Comparison of ENCODE assay signal across 10 mouse cellular contexts in the genomic region with DNA sequence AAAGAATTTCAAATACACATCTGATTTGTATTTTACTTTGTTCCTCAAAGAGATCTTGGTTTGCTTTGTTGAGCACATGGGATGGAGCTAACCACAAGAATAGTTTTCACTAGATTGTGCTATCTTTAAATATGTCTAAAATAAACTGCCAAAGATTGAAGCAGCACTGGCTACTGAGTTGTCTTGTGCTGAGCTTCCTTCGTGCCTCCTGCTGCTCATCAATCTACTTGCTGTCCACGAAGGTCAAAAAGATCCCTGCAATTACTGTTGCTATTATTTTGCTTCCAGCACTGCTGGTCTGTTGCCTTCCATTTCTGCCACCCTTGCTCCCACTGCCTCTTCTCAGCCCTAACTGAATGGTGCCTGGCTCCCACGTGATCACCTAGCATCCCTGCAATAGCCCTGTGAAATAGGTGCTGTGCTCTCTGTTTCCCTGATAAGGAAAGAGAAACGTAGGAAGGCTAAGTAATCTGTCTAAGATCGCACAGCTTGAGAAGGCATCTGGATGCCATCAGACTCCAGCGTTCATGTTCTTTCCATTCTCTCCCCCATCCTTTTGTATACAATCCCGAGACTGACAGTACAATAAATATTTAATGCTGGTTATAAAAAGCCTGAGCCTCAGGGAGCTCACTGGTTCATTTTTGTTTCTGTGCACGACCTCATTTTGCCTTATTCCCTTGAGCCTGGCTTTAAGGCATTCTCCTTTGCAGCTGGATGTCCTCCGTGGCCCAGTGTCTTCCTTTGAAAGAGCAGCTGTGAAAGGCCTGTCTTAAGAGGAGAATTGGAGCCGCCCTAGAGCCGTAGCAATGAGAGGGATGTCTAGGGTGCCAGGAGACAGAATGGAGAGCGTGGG. TPM values are rescaled to one million over a fixed set of nuclear protein-coding genes. Genes with fewer than 3 reads are reported as not detected.
DNase-seq lines count a peak whose midpoint lies in the region; ATAC-seq lines count a peak whose summit lies in the region.
"Had no signal": no experiment of that assay in that cellular context is flagged by ENCODE, and none has a peak within 500 bp of the region (broad histone marks: within the 10 kb centered on the region; RNA-seq: fewer than 3 reads in every experiment).

No protein-coding gene starts in this region.

- peaks cover 5% of the 10 kb centered on the region; the same call in 1 of the 2 replicates for H3K4me1 ChIP-seq in heart, embryonic 16.5 days (ENCODE audit: control insufficient read depth, insufficient read depth, low read length)
- peaks cover 15% of the 10 kb centered on the region for H3K4me1 ChIP-seq in midbrain, embryonic 14.5 days (ENCODE audit: control insufficient read depth, insufficient read depth, low read length)

- peak; percentile 5 for DNase-seq in heart, adult 8-10 months (ENCODE audit: low spot score)
- no peak for DNase-seq in heart, postnatal 4 days
- DNase-seq in brain, adult 2 months (ENCODE audit: low read depth, low spot score) = peak; percentile 56
- peak; percentile 68 for DNase-seq in midbrain, embryonic 14.5 days
- DNase-seq in adrenal gland, postnatal 25 days = no peak
- no peak for DNase-seq in right cerebral cortex, adult 2 months (ENCODE audit: low spot score in 2 of 2)
- DNase-seq: adrenal gland, postnatal 14 days had no signal

- ATAC-seq in heart, embryonic 16.5 days (replicated peaks; ENCODE audit: extremely low read depth, insufficient read depth, low FRiP score) = no peak
- peak; percentile 49; the same call in 1 of the 2 replicates for ATAC-seq in midbrain, embryonic 14.5 days (ENCODE audit: low FRiP score, low TSS enrichment)
- ATAC-seq in megakaryocyte-erythroid progenitor cell, adult 5-6 weeks (replicated peaks; ENCODE audit: low FRiP score, low TSS enrichment, poor library complexity, severe bottlenecking) = no peak

- 30% methylated on average over 12 of the region's 12 CpGs for WGBS in heart, embryonic 16.5 days
- WGBS in midbrain, embryonic 14.5 days = 16% methylated on average over 12 of the region's 12 CpGs

- H3K27me3 ChIP-seq in heart, embryonic 16.5 days (ENCODE audit: control insufficient read depth, insufficient read depth, low read length) = no peaks in the 10 kb centered on the region
- no peaks in the 10 kb centered on the region for H3K27me3 ChIP-seq in midbrain, embryonic 14.5 days (ENCODE audit: control insufficient read depth, insufficient read depth, low read length)
- H3K27me3 ChIP-seq: CH12.LX had no signal

- peak overlapping the region; percentile 18; the same call in 1 of the 2 replicates for H3K4me2 ChIP-seq in heart, embryonic 16.5 days (ENCODE audit: low read depth, low read length)
- H3K4me2 ChIP-seq in midbrain, embryonic 14.5 days (ENCODE audit: low read length) = peak overlapping the region; percentile 21

- H3K4me3 ChIP-seq in heart, embryonic 16.5 days (ENCODE audit: low read length) = no peak overlapping the region
- no peak overlapping the region for H3K4me3 ChIP-seq in midbrain, embryonic 14.5 days (replicated peaks; ENCODE audit: low read depth, low read length)

- H3K9me3 ChIP-seq in heart, embryonic 16.5 days (replicated peaks; ENCODE audit: control insufficient read depth, low read length) = no peaks in the 10 kb centered on the region
- H3K9me3 ChIP-seq in midbrain, embryonic 14.5 days (ENCODE audit: control insufficient read depth, low read length) = no peaks in the 10 kb centered on the region

- no peaks in the 10 kb centered on the region for H3K36me3 ChIP-seq in heart, embryonic 16.5 days (ENCODE audit: control insufficient read depth, insufficient read depth)
- H3K36me3 ChIP-seq in midbrain, embryonic 14.5 days (ENCODE audit: control insufficient read depth, insufficient read depth, low read length) = no peaks in the 10 kb centered on the region

- H3K9ac ChIP-seq in heart, embryonic 16.5 days (ENCODE audit: low read length) = no peak overlapping the region
- H3K9ac ChIP-seq in midbrain, embryonic 14.5 days (replicated peaks; ENCODE audit: low read length) = no peak overlapping the region

- peak overlapping the region; percentile 23; the same call in 1 of the 2 replicates for H3K27ac ChIP-seq in heart, embryonic 16.5 days (ENCODE audit: low read length)
- peak overlapping the region; percentile 75 for H3K27ac ChIP-seq in midbrain, embryonic 14.5 days (replicated peaks; ENCODE audit: low read depth, low read length)

RNA-seq across cellular contexts. Expression of gene Spata6, which starts 49.0 kb away (rescaled TPM):
- 1 to 10 TPM; 5.0 to 7.6 (median 6.0) TPM for total RNA-seq in heart, adult 8-10 months (2022)
- 10 to 100 TPM; 17.3 to 18.4 TPM for total RNA-seq in heart, postnatal 4 days (2021)
- polyA plus RNA-seq in heart, embryonic 16.5 days (2015; fragmentation: Nextera tagmentation; extraction: Ambion mirVana) = 19.5 and 20.4 TPM in 2 replicates
- polyA plus RNA-seq in midbrain, embryonic 14.5 days (2014; fragmentation: Nextera tagmentation; extraction: Ambion mirVana) = 12.5 and 17.3 TPM in 2 replicates
- total RNA-seq in adrenal gland, postnatal 25 days (2021) = 12.6 and 14.9 TPM in 2 replicates
- 9.5 and 11.1 TPM in 2 replicates for total RNA-seq in megakaryocyte-erythroid progenitor cell, adult 5-6 weeks (2014; fragmentation: Nextera tagmentation)
- 6.3 and 7.9 TPM in 2 replicates for total RNA-seq in megakaryocyte-erythroid progenitor cell, adult 5-6 weeks (2017)

Comparison
In these comparisons a context has a peak if more than half of its experiments do, and no peak if none do; other contexts are left out.
1. DNase-seq: peak in heart, adult 8-10 months (single experiment), brain, adult 2 months (single experiment) and midbrain, embryonic 14.5 days (single experiment); none in heart, postnatal 4 days (single experiment), adrenal gland, postnatal 25 days (single experiment) and right cerebral cortex, adult 2 months (0 of 2).